Mouse (Mus musculus) bone marrow macrophage, adult 2 months (primary cell): ENCODE measurements at regions not wholly inside any gene's neighbourhood (a gene's known extent, or its start where the extent isn't known, plus 50 kb on each side); places are given as distances from the start of the nearest gene placed in this dataset.

Experiments used
- CTCF ChIP-seq: IDR thresholded peaks from 2 replicates; pipeline ENCODE4 v1.5.1; 2012; ENCODE audit warnings: low read depth, mild to moderate bottlenecking, low read length, moderate library complexity
- POLR2A ChIP-seq: IDR thresholded peaks from 2 replicates; pipeline ENCODE4 v1.6.1; 2012; ENCODE audit warnings: mild to moderate bottlenecking, low read depth, low read length, borderline replicate concordance

DNA sequence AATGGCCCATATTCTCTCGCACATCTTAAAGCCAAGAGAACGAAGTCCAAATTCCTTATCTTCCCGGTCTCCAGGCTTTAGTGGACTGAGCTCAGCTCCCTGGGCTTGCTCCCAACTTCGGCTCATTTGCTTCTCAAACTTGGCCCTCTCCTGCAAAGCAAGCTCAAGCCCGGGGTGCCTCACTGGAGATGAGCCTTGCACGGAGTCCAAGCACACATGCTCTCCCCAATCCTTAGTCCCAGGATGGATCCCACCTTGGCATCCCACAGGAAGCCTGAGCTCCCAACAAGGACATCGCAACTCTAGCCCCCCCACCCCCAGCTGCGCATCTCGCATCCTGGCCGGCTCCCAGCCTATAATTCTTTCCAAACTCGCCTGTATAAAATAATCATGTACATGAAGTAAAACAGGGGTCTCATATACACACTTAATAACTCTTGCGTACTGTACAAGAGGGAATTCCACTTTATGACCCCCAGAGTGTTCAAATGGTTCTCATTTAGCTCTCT lies 242.9 kb upstream of the Tbx3 start:
- no peak for TF ChIP-seq CTCF
- no peak for TF ChIP-seq POLR2A
